Mouse (Mus musculus) neutrophil, adult 59 days (primary cell): ENCODE results near the gene Papss2. TPM values are rescaled to one million over a fixed set of nuclear protein-coding genes. Genes with fewer than 3 reads are reported as not detected.

Source experiments
- total RNA-seq, 2 experiments: library from RNA; stranded (reverse); gene quantifications; 1 replicate in 1 of 2; 2 replicates in 1 of 2; pipeline ENCODE4 v1.2.4; 2023

Gene Papss2
- total RNA-seq, result 10 to 100 TPM; 16.2 to 20.8 TPM

GRCm38 (mm10) chr19:32595506-32596286, at the start of gene Papss2:
Gene Papss2, plus strand, starts transcription at chr19:32595790.

Other genes with a start within 250 kb of the Papss2 start
- gene Sgms1, start 206.1 kb upstream of the Papss2 start, total RNA-seq, result 100 to 1,000 TPM; 112 to 115 TPM
- gene Rpl9-ps6, start 129.2 kb upstream of the Papss2 start, total RNA-seq, result 10 to 100 TPM; 24.8 to 29.3 TPM
- gene Minpp1, start 110.0 kb upstream of the Papss2 start, total RNA-seq, result 10 to 100 TPM; 18.6 to 26.1 TPM
- 10 to 100 TPM; 22.9 to 27.1 TPM for gene Atad1, start 144.0 kb downstream of the Papss2 start, total RNA-seq
- gene Pten, start 161.7 kb downstream of the Papss2 start, total RNA-seq, result 100 to 1,000 TPM; 175 to 178 TPM